In genomic region chr2:76286288-76286740, GRCm38 (mm10) we compare ENCODE assay signal across 17 mouse cellular contexts. TPM values are rescaled to one million over a fixed set of nuclear protein-coding genes. Genes with fewer than 3 reads are reported as not detected.
DNase-seq lines count a peak whose midpoint lies in the region; ATAC-seq lines count a peak whose summit lies in the region.
"Had no signal": no experiment of that assay in that cellular context is flagged by ENCODE, and none has a peak within 500 bp of the region (broad histone marks: within the 10 kb centered on the region; RNA-seq: fewer than 3 reads in every experiment).

No protein-coding gene starts in this region.

- H3K4me2 ChIP-seq in lung, embryonic 16.5 days (ENCODE audit: low read depth, low read length): no peak overlapping the region
- no peak overlapping the region for H3K4me2 ChIP-seq in forebrain, embryonic 16.5 days (ENCODE audit: low read length)
- H3K4me2 ChIP-seq in limb, embryonic 15.5 days: no peak overlapping the region
- H3K4me2 ChIP-seq: hindbrain, embryonic 12.5 days had no signal

- H3K27me3 ChIP-seq in lung, embryonic 16.5 days (ENCODE audit: control insufficient read depth, insufficient read depth, low read depth, low read length): no peaks in the 10 kb centered on the region
- no peaks in the 10 kb centered on the region for H3K27me3 ChIP-seq in forebrain, embryonic 16.5 days (replicated peaks; ENCODE audit: control insufficient read depth, insufficient read depth, low read length)
- no peaks in the 10 kb centered on the region for H3K27me3 ChIP-seq in limb, embryonic 15.5 days
- H3K27me3 ChIP-seq: hindbrain, embryonic 12.5 days had no signal

- 53% methylated on average over 4 of the region's 4 CpGs for WGBS in lung, embryonic 16.5 days
- 29% methylated on average over 4 of the region's 4 CpGs for WGBS in forebrain, embryonic 16.5 days
- 51% methylated on average over 4 of the region's 4 CpGs for WGBS in limb, embryonic 15.5 days

- no peak overlapping the region for H3K27ac ChIP-seq in lung, embryonic 16.5 days (ENCODE audit: low read length)
- H3K27ac ChIP-seq in forebrain, embryonic 16.5 days (ENCODE audit: low read length): peak overlapping the region; percentile 58; the same call in 1 of the 2 replicates
- no peak overlapping the region for H3K27ac ChIP-seq in limb, embryonic 15.5 days
- H3K27ac ChIP-seq: gastrocnemius, adult 2 months; hindbrain, embryonic 12.5 days had no signal

- H3K4me1 ChIP-seq in lung, embryonic 16.5 days (replicated peaks; ENCODE audit: control insufficient read depth, insufficient read depth, low read length): no peaks in the 10 kb centered on the region
- peaks cover 19% of the 10 kb centered on the region for H3K4me1 ChIP-seq in forebrain, embryonic 16.5 days (replicated peaks; ENCODE audit: control insufficient read depth, insufficient read depth, low read length)
- H3K4me1 ChIP-seq in limb, embryonic 15.5 days: no peaks in the 10 kb centered on the region
- H3K4me1 ChIP-seq: hindbrain, embryonic 12.5 days had no signal

- intact Hi-C loops in gastrocnemius, postnatal 14 days (cut with DNase I; ENCODE audit: low total_unique reads): no loop called here
- intact Hi-C loops in gastrocnemius, postnatal 36 days (cut with DNase I): no loop called here
- intact Hi-C loops in left cerebral cortex, postnatal 25 days (cut with DNase I): no loop called here

- peak; percentile 73 for ATAC-seq in lung, embryonic 16.5 days (ENCODE audit: low read depth)
- ATAC-seq in forebrain, embryonic 16.5 days: peak; percentile 51
- peak; percentile 61; the same call in 1 of the 2 replicates for ATAC-seq in limb, embryonic 15.5 days (ENCODE audit: insufficient number of reproducible peaks, low FRiP score, low TSS enrichment, low read depth)
- ATAC-seq: activated CD4-positive, CD25-positive, alpha-beta regulatory T cell, adult 4 months; CD4-positive, CD25-positive, alpha-beta regulatory T cell, adult 4 months; intestine, embryonic 16.5 days had no signal

- H3K4me3 ChIP-seq in lung, embryonic 16.5 days (ENCODE audit: low read length): no peak overlapping the region
- H3K4me3 ChIP-seq in forebrain, embryonic 16.5 days (replicated peaks; ENCODE audit: low read length): no peak overlapping the region
- no peak overlapping the region for H3K4me3 ChIP-seq in limb, embryonic 15.5 days
- H3K4me3 ChIP-seq: gastrocnemius, adult 2 months; hindbrain, embryonic 12.5 days had no signal

- peak; percentile 4 for DNase-seq in gastrocnemius, postnatal 14 days
- DNase-seq in gastrocnemius, postnatal 36 days: no peak
- DNase-seq in lung, postnatal 36 days: no peak
- DNase-seq in urinary bladder, adult 2 months (ENCODE audit: low spot score): no peak
- no peak for DNase-seq in left cerebral cortex, postnatal 25 days (ENCODE audit: low spot score in 2 of 2)
- DNase-seq: gastrocnemius, adult 2 months; kidney, postnatal 36 days; layer of hippocampus, postnatal 36 days; lung, adult 2 months; right cerebral cortex, postnatal 25 days had no signal

- no peak overlapping the region for H3K9ac ChIP-seq in lung, embryonic 16.5 days (ENCODE audit: low read length)
- H3K9ac ChIP-seq in forebrain, embryonic 16.5 days (replicated peaks; ENCODE audit: low read depth, low read length): no peak overlapping the region
- no peak overlapping the region for H3K9ac ChIP-seq in limb, embryonic 15.5 days
- H3K9ac ChIP-seq: hindbrain, embryonic 12.5 days had no signal

- no peaks in the 10 kb centered on the region for H3K9me3 ChIP-seq in lung, embryonic 16.5 days (ENCODE audit: control insufficient read depth, low read length)
- no peaks in the 10 kb centered on the region for H3K9me3 ChIP-seq in forebrain, embryonic 16.5 days (ENCODE audit: control insufficient read depth, low read length)
- no peaks in the 10 kb centered on the region for H3K9me3 ChIP-seq in limb, embryonic 15.5 days
- H3K9me3 ChIP-seq: hindbrain, embryonic 12.5 days had no signal

- H3K36me3 ChIP-seq in lung, embryonic 16.5 days (ENCODE audit: control insufficient read depth, insufficient read depth, low read length): no peaks in the 10 kb centered on the region
- no peaks in the 10 kb centered on the region for H3K36me3 ChIP-seq in forebrain, embryonic 16.5 days (ENCODE audit: control insufficient read depth, insufficient read depth)
- no peaks in the 10 kb centered on the region for H3K36me3 ChIP-seq in limb, embryonic 15.5 days
- H3K36me3 ChIP-seq: hindbrain, embryonic 12.5 days had no signal

RNA-seq across cellular contexts. Expression of gene Pde11a, which starts 52.3 kb away (rescaled TPM):
- total RNA-seq in gastrocnemius, postnatal 14 days (2021): under 1 TPM; 0.07 to 0.14 TPM
- under 1 TPM in 1 of 2 experiments, not detected in 1; 0.15 TPM for total RNA-seq in gastrocnemius, postnatal 36 days (2021)
- 0.09 and 0.13 TPM in 2 replicates for polyA plus RNA-seq in lung, embryonic 16.5 days (2015; fragmentation: Nextera tagmentation; extraction: Ambion mirVana)
- polyA plus RNA-seq in forebrain, embryonic 16.5 days (2015; fragmentation: Nextera tagmentation; extraction: Ambion mirVana): 0.31 and 0.73 TPM in 2 replicates
- polyA plus RNA-seq in limb, embryonic 15.5 days (2015; fragmentation: Nextera tagmentation; extraction: Ambion mirVana): 0.29 and 0.50 TPM in 2 replicates
- 0.03 and 0.07 TPM in 2 replicates for polyA plus RNA-seq in urinary bladder, adult 2 months (2012; rRNA removed)
- 1 to 10 TPM; 4.1 to 4.8 TPM for total RNA-seq in left cerebral cortex, postnatal 25 days (2021)
- polyA plus RNA-seq: lung, adult 2 months had no signal
